Mouse (Mus musculus) erythroblast, adult 5-6 weeks (primary cell): ENCODE data around the gene Sftpa1. TPM values are rescaled to one million over a fixed set of nuclear protein-coding genes. Genes with fewer than 3 reads are reported as not detected.

Source experiments
- ATAC-seq: replicated peaks from 2 replicates; pipeline ENCODE4 v1.8.0; 2016; ENCODE audit warnings: moderate number of reproducible peaks, mild to moderate bottlenecking, moderate TSS enrichment, inconsistent platforms; ENCODE audit not compliant: poor library complexity, low FRiP score, severe bottlenecking
- total RNA-seq, 2 experiments: library from RNA; stranded (forward) in 1 of 2; stranded (reverse) in 1 of 2; fragments of 150-400 nt in 1 of 2; fragments of 200-764, 138-1000 nt in 1 of 2; gene quantifications; 2 replicates each; pipeline versions ENCODE4 v1.2.3 to v1.2.4; 2015 to 2017; ENCODE audit warnings: low replicate concordance in 2 of 2

The Sftpa1 gene
- total RNA-seq, 2 experiments from 2014 or later: not detected

- no peak for ATAC-seq
Measured at GRCm38 (mm10) chr14:41151220-41151898, 19.8 kb downstream of the Sftpa1 start, which contains the start of gene Mbl1. Gene Mbl1 (plus strand): TSS chr14:41151458.

DNA sequence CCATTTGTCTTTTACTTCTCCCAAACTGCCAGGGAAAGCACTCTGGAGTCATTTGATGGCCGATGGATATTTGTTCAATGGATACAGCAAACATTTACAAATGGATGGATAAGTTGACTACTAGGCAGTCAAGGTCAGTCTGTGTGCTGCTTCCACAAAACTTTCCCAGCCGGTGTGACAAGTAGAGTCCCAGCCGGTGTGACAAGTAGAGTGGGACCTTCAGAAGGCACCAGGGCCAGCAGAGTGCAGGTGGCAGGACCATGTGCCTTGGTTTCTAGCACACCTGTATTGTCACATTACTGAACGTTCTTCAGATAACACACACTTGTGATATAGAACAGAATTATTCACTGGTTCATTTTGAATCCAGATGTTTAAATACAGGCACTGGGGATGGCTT is 28.5 kb downstream of the Sftpa1 start:
- ATAC-seq: no peak

DNA sequence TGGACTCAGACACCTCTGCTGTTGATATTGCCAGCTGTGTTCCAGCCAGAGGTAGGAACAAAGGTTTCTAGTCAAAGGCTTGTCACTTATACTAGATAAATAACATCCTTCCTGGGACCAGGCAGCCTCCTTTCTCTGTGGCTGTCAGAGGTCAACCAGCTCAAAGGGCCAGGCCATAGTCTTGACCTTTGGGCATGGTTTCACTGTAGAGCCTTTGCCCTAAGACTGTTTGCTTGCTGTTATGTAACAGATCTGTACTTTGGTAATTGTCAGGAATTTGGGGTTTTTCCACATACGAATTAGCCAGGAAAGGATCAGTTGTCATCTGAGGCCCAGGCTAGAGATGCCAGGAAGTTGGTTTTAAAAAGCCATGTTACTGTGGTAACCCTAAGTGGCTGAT is 29.2 kb downstream of the Sftpa1 start:
- ATAC-seq: no peak

DNA sequence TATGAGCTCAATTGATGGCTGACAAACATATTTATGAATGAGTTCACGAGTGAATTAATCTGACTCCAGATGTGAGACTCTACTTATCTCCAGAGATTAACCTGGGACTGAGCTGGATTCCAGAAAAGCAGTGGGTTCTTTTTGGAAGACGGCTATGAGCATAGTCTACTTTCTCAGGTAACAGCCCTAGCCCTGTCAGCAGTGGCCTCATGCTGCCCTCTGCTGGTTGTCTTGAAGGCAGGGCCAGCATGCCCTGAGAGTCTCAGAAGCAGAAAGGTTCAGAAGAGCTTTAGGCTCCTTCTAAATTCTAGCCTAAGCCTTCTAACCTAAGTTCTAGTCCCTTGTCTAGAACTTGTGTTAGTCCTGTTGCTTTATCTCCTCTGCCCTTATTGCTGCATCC is 31.1 kb downstream of the Sftpa1 start:
- ATAC-seq: no peak

DNA sequence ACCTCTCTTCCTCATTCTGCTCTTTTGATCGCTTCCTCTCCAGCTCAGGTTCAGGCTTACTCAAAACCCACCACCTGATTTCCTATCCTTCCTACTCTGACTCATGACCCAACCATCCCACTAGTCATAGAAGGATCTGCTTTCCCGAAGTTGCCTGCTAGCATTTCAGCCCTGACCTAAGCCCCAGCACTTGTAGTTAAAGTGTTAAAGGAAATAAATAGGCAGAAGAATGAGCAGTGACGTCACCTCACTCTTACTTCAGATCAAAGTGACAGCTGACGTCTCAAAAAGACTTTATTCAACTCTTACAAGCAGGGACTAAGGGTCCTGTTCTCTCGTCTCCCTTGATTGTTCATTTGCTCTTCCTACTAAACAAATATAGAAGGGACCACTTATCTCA is 35.7 kb downstream of the Sftpa1 start:
- ATAC-seq: no peak

- no peak for ATAC-seq
Measured at GRCm38 (mm10) chr14:41168567-41168966, 37.0 kb downstream of the Sftpa1 start.

GRCm38 (mm10) chr14:41170514-41170913 is 38.9 kb downstream of the Sftpa1 start:
- ATAC-seq: no peak

- no peak for ATAC-seq
Measured at GRCm38 (mm10) chr14:41174802-41175201, 43.2 kb downstream of the Sftpa1 start.

GRCm38 (mm10) chr14:41185059-41185821 is 53.7 kb downstream of the Sftpa1 start, which contains the start of gene Sftpd:
Gene Sftpd (minus strand): TSS chr14:41185149.
- no peak for ATAC-seq

Other genes starting within 250 kb of the Sftpa1 start
- gene Sh2d4b, start 238.5 kb upstream of the Sftpa1 start, total RNA-seq (2015; ENCODE audit: low replicate concordance): not detected in 2 replicates
- gene Sh2d4b, start 238.5 kb upstream of the Sftpa1 start, total RNA-seq (2017; ENCODE audit: low replicate concordance): 0.56 TPM in 1 of 2 replicates, not detected in the other
- 4.0 and 7.3 TPM in 2 replicates for gene Tspan14, start 165.0 kb upstream of the Sftpa1 start, total RNA-seq (2015; ENCODE audit: low replicate concordance)
- gene Tspan14, start 165.0 kb upstream of the Sftpa1 start, total RNA-seq (2017; ENCODE audit: low replicate concordance): 8.2 and 9.4 TPM in 2 replicates
- 1,227 and 1,297 TPM in 2 replicates for gene Fam213a, start 118.0 kb upstream of the Sftpa1 start, total RNA-seq (2015; ENCODE audit: low replicate concordance)
- gene Fam213a, start 118.0 kb upstream of the Sftpa1 start, total RNA-seq (2017; ENCODE audit: low replicate concordance): 2,096 and 2,327 TPM in 2 replicates
- not detected in 2 replicates for gene Dydc2, start 62.6 kb upstream of the Sftpa1 start, total RNA-seq (2015; ENCODE audit: low replicate concordance)
- not detected in 2 replicates for gene Dydc2, start 62.6 kb upstream of the Sftpa1 start, total RNA-seq (2017; ENCODE audit: low replicate concordance)
- gene Dydc1, start 58.9 kb upstream of the Sftpa1 start, total RNA-seq (2015; ENCODE audit: low replicate concordance): not detected in 2 replicates
- gene Dydc1, start 58.9 kb upstream of the Sftpa1 start, total RNA-seq (2017; ENCODE audit: low replicate concordance): not detected in 2 replicates
- gene Mat1a, start 26.7 kb upstream of the Sftpa1 start, total RNA-seq (2015; ENCODE audit: low replicate concordance): not detected in 2 replicates
- gene Mat1a, start 26.7 kb upstream of the Sftpa1 start, total RNA-seq (2017; ENCODE audit: low replicate concordance): 0.42 TPM in 1 of 2 replicates, not detected in the other
- gene Mbl1, start 19.7 kb downstream of the Sftpa1 start, total RNA-seq (2015; ENCODE audit: low replicate concordance): not detected in 2 replicates
- gene Mbl1, start 19.7 kb downstream of the Sftpa1 start, total RNA-seq (2017; ENCODE audit: low replicate concordance): not detected in 2 replicates
- gene Sftpd, start 53.4 kb downstream of the Sftpa1 start, total RNA-seq (2015; ENCODE audit: low replicate concordance): not detected in 2 replicates
- gene Sftpd, start 53.4 kb downstream of the Sftpa1 start, total RNA-seq (2017; ENCODE audit: low replicate concordance): not detected in 2 replicates
- gene Gm2832, start 147.0 kb downstream of the Sftpa1 start, total RNA-seq (2015; ENCODE audit: low replicate concordance): not detected in 2 replicates
- not detected in 2 replicates for gene Gm2832, start 147.0 kb downstream of the Sftpa1 start, total RNA-seq (2017; ENCODE audit: low replicate concordance)
- gene Gm5798, start 216.8 kb downstream of the Sftpa1 start, total RNA-seq (2015; ENCODE audit: low replicate concordance): not detected in 2 replicates
- gene Gm5798, start 216.8 kb downstream of the Sftpa1 start, total RNA-seq (2017; ENCODE audit: low replicate concordance): not detected in 2 replicates